Mouse (Mus musculus): ENCODE data around the gene Gpr19. TPM values are rescaled to one million over a fixed set of nuclear protein-coding genes. Genes with fewer than 3 reads are reported as not detected.
A peak's percentile ranks its signal among the peaks of the same experiment; 100 is the strongest.

Gene Gpr19
- polyA plus RNA-seq, 1 experiment from 2014 or later, result 11.1 TPM

DNA sequence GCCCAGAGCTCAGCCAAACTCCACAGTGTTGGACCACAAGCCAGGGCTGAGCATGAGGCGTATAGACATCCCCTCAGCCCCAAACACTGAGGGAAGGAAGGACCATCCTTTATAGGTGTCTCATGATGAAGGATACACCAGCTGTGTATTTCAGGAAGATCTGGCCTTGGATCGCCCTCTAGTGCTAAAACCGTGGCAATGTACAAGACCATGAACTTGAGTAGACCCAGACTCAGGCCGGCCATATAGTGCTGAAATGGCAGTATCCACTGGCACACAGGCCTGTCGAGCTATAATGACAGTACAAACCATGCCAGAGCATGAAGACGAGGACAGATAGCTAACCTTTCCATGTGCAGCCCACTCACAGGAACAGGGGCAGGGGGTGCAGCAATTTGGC lies 21.6 kb downstream of the Gpr19 start:
- no peaks in the 10 kb centered on the region for H3K36me3 ChIP-seq (ENCODE audit: insufficient read depth, low read length)
- H3K4me1 ChIP-seq (replicated peaks; ENCODE audit: insufficient read depth, low read length), result no peaks in the 10 kb centered on the region
- TF ChIP-seq CTCF (IDR thresholded peaks at IDR 0.05; ENCODE audit: low read depth), result peak; percentile 57
- H3K27me3 ChIP-seq (ENCODE audit: insufficient read depth, low read length), result no peaks in the 10 kb centered on the region
- ATAC-seq (replicated peaks; ENCODE audit: low FRiP score, low read depth) (peak; percentile 19; the same call in 1 of the 2 replicates), DNase-seq (ENCODE audit: low spot score) (peak; percentile 23)
- H3K4me3 ChIP-seq (replicated peaks; ENCODE audit: low read depth, low read length), result no peak overlapping the region
- no peak overlapping the region for H3K4me2 ChIP-seq (ENCODE audit: low read length)
- H3K9ac ChIP-seq (ENCODE audit: low read depth, low read length), result no peak overlapping the region
- 71% methylated on average over 6 of the region's 6 CpGs for WGBS
- no peak overlapping the region for H3K27ac ChIP-seq
- H3K9me3 ChIP-seq (replicated peaks; ENCODE audit: low read length), result no peaks in the 10 kb centered on the region

DNA sequence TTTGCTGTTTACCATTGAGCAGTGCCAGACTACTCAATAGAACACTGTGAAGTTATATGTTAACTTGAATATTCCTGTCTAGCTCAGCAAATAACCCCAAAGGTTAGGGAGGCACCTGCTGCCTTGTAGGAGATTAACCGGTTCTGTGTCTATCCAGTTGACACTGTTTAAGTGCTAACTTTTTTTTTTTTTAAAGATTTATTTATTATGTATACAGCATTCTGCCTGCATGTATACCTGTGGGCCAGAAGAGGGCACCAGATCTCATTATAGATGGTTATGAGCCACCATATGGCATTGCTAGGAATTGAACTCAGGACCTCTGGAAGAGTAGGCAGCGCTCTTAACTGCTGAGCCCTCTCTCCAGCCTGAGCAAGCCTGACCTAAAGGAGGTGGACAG lies 25.4 kb downstream of the Gpr19 start:
- peak; percentile 66 for TF ChIP-seq CTCF (IDR thresholded peaks at IDR 0.05; ENCODE audit: low read depth)
- peaks cover 8% of the 10 kb centered on the region; the same call in 1 of the 2 replicates for H3K36me3 ChIP-seq (ENCODE audit: insufficient read depth, low read length)

DNA sequence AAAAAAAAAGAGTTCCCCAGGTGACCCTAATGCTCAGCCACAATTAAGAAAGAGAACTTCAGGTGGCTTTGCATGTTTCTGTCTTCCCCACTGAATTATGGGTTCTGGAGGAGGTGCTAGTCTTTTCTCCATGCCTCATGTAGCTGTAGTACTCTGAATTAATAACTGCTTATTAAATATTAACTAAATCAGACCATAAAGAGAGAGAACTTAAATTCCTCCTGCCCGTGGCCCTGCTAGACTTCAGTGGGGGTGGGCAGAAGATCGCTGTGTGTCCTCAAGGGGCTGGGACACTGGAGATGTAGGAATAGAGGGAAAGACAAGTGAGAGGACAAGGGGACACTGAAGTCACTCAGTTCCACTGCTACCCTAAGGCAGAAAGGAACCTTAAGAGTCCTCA lies 26.1 kb downstream of the Gpr19 start:
- H3K9ac ChIP-seq (ENCODE audit: low read depth, low read length), result no peak overlapping the region
- DNase-seq (ENCODE audit: low spot score), result peak; percentile 33
- H3K4me3 ChIP-seq (replicated peaks; ENCODE audit: low read depth, low read length), result no peak overlapping the region
- peak overlapping the region; percentile 82 for H3K27ac ChIP-seq
- WGBS, result 53% methylated on average over 2 of the region's 2 CpGs
- peak; percentile 69 for ATAC-seq (replicated peaks; ENCODE audit: low FRiP score, low read depth)
- no peak overlapping the region for H3K4me2 ChIP-seq (ENCODE audit: low read length)
- H3K36me3 ChIP-seq (ENCODE audit: insufficient read depth, low read length), result peaks cover 8% of the 10 kb centered on the region; the same call in 1 of the 2 replicates
- no peaks in the 10 kb centered on the region for H3K4me1 ChIP-seq (replicated peaks; ENCODE audit: insufficient read depth, low read length)
- TF ChIP-seq CTCF (IDR thresholded peaks at IDR 0.05; ENCODE audit: low read depth), result no peak
- no peaks in the 10 kb centered on the region for H3K27me3 ChIP-seq (ENCODE audit: insufficient read depth, low read length)
- H3K9me3 ChIP-seq (replicated peaks; ENCODE audit: low read length), result no peaks in the 10 kb centered on the region

More for the DNA sequence above, 25.4 kb downstream of the Gpr19 start:
- WGBS, result 65% methylated on average over 2 of the region's 2 CpGs
- DNase-seq (ENCODE audit: low spot score) (peak; percentile 27), ATAC-seq (replicated peaks; ENCODE audit: low FRiP score, low read depth) (peak; percentile 86)
- Histone ChIP-seq H3K27me3 (ENCODE audit: insufficient read depth, low read length) (no peaks in the 10 kb centered on the region), H3K4me3 (replicated peaks; ENCODE audit: low read depth, low read length) (no peak overlapping the region), H3K9me3 (replicated peaks; ENCODE audit: low read length) (no peaks in the 10 kb centered on the region), H3K4me2 (ENCODE audit: low read length) (no peak overlapping the region), H3K4me1 (replicated peaks; ENCODE audit: insufficient read depth, low read length) (no peaks in the 10 kb centered on the region), H3K27ac (peak overlapping the region; percentile 82), H3K9ac (ENCODE audit: low read depth, low read length) (no peak overlapping the region)

DNA sequence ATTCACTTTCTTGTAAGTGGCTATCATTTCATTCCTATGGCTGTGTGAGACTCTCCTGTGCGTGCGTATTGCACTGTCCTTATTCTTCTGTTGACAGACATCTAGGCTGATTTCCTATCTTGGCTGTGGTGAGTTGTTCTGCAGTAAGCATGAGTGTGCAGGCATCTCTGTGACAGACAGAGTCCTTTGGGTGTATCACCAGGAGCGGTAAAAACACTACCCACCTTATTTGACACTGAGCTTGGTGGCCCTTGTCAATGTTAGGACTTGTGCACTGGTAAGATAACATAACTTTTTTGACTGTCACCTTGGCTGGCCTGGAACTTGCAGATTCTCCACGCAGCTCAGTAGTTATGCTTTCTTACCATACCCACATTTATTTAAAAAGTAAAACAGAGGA lies 27.5 kb downstream of the Gpr19 start:
- no peaks in the 10 kb centered on the region for H3K4me1 ChIP-seq (replicated peaks; ENCODE audit: insufficient read depth, low read length)
- ATAC-seq (replicated peaks; ENCODE audit: low FRiP score, low read depth), result no peak
- H3K27ac ChIP-seq, result no peak overlapping the region
- no peaks in the 10 kb centered on the region for H3K27me3 ChIP-seq (ENCODE audit: insufficient read depth, low read length)
- DNase-seq (ENCODE audit: low spot score), result no peak
- no peak overlapping the region for H3K4me2 ChIP-seq (ENCODE audit: low read length)
- TF ChIP-seq CTCF (IDR thresholded peaks at IDR 0.05; ENCODE audit: low read depth), result no peak
- H3K9ac ChIP-seq (ENCODE audit: low read depth, low read length), result no peak overlapping the region
- no peaks in the 10 kb centered on the region for H3K9me3 ChIP-seq (replicated peaks; ENCODE audit: low read length)
- no peak overlapping the region for H3K4me3 ChIP-seq (replicated peaks; ENCODE audit: low read depth, low read length)
- peaks cover 8% of the 10 kb centered on the region; the same call in 1 of the 2 replicates for H3K36me3 ChIP-seq (ENCODE audit: insufficient read depth, low read length)
- 94% methylated on average over 4 of the region's 4 CpGs for WGBS

DNA sequence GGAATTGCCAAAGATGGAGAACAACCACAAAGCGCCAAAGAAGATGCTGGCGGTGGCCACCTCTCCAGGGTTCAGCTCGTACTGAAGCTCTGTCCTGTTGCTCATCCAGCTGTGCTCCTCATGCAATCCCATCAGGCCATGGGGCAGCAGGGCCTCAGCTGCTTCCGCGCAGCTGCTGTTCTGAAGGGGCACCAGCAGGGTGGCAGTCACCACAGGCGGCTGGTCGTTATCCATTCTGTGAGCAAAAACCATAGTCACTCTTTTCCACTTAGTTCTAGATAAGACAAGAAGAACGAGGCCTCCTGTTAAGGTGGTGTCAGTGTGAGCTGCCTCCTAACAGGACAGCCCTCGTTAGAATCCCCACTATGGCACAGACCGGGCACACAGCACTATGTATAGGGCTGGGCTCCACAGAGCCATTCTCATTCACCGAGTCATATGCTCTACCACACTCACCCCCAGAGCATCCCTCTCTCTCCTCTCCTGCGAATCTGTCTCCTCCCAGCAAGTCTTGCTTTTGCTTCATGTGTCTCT lies 28.1 kb downstream of the Gpr19 start:
- no peaks in the 10 kb centered on the region for H3K4me1 ChIP-seq (replicated peaks; ENCODE audit: insufficient read depth, low read length)
- DNase-seq (ENCODE audit: low spot score), result no peak
- H3K27me3 ChIP-seq (ENCODE audit: insufficient read depth, low read length), result no peaks in the 10 kb centered on the region
- 92% methylated on average over 12 of the region's 12 CpGs for WGBS
- H3K9ac ChIP-seq (ENCODE audit: low read depth, low read length), result no peak overlapping the region
- no peak overlapping the region for H3K27ac ChIP-seq
- no peaks in the 10 kb centered on the region for H3K9me3 ChIP-seq (replicated peaks; ENCODE audit: low read length)
- peaks cover 8% of the 10 kb centered on the region; the same call in 1 of the 2 replicates for H3K36me3 ChIP-seq (ENCODE audit: insufficient read depth, low read length)
- no peak for TF ChIP-seq CTCF (IDR thresholded peaks at IDR 0.05; ENCODE audit: low read depth)
- ATAC-seq (replicated peaks; ENCODE audit: low FRiP score, low read depth), result no peak
- no peak overlapping the region for H3K4me2 ChIP-seq (ENCODE audit: low read length)
- no peak overlapping the region for H3K4me3 ChIP-seq (replicated peaks; ENCODE audit: low read depth, low read length)

DNA sequence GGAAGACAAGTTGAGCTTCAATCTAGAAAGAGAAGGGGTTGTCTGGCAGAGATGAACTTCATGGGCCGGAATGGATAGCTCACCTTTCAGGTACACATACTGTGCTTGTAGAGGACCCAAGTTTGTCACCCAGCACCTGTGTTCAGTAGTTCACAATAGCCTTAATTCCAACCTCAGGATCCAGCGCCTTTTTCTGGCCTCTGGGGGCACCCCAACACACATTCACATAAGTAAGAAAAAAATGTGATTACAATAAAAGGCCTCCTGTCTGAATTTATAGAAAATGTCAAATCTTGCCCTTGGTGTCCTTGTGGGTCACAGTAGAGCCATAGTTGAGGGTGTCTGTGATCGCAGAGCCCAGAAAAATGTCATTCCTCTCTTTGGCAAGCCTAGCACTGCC lies 31.1 kb downstream of the Gpr19 start:
- Histone ChIP-seq H3K4me3 (replicated peaks; ENCODE audit: low read depth, low read length) (no peak overlapping the region), H3K27ac (no peak overlapping the region), H3K9me3 (replicated peaks; ENCODE audit: low read length) (no peaks in the 10 kb centered on the region), H3K4me1 (replicated peaks; ENCODE audit: insufficient read depth, low read length) (no peaks in the 10 kb centered on the region), H3K9ac (ENCODE audit: low read depth, low read length) (no peak overlapping the region), H3K27me3 (ENCODE audit: insufficient read depth, low read length) (no peaks in the 10 kb centered on the region), H3K4me2 (ENCODE audit: low read length) (no peak overlapping the region), H3K36me3 (ENCODE audit: insufficient read depth, low read length) (peaks cover 8% of the 10 kb centered on the region; the same call in 1 of the 2 replicates)
- ATAC-seq (replicated peaks; ENCODE audit: low FRiP score, low read depth) (no peak), DNase-seq (ENCODE audit: low spot score) (no peak)
- no peak for TF ChIP-seq CTCF (IDR thresholded peaks at IDR 0.05; ENCODE audit: low read depth)
- WGBS, result 90% methylated on average over 3 of the region's 3 CpGs

DNA sequence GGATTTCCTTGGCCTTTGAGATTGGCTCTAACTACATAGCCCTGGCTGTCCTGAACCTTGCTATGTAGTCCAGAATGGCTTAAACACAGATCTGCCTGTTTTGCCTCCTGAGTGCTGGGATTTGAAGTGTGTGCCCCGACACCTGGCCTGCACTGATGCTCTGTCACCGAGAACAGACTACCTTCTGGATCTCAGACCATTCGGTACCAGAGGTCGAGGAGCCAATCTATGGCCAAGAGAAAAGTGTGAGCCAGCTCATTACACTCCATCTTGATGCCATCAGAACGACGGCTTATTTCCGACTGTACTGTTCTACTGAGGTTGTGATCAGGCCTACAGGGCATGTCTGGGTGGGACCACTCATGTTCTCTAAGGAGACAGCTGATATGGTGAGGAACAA lies 32.3 kb downstream of the Gpr19 start:
- WGBS, result 87% methylated on average over 7 of the region's 7 CpGs
- H3K36me3 ChIP-seq (ENCODE audit: insufficient read depth, low read length), result peaks cover 8% of the 10 kb centered on the region; the same call in 1 of the 2 replicates
- no peak for ATAC-seq (replicated peaks; ENCODE audit: low FRiP score, low read depth)
- no peak for TF ChIP-seq CTCF (IDR thresholded peaks at IDR 0.05; ENCODE audit: low read depth)
- H3K9me3 ChIP-seq (replicated peaks; ENCODE audit: low read length), result no peaks in the 10 kb centered on the region
- H3K27me3 ChIP-seq (ENCODE audit: insufficient read depth, low read length), result no peaks in the 10 kb centered on the region
- no peaks in the 10 kb centered on the region for H3K4me1 ChIP-seq (replicated peaks; ENCODE audit: insufficient read depth, low read length)
- H3K9ac ChIP-seq (ENCODE audit: low read depth, low read length), result no peak overlapping the region
- H3K27ac ChIP-seq, result no peak overlapping the region
- DNase-seq (ENCODE audit: low spot score), result no peak
- H3K4me2 ChIP-seq (ENCODE audit: low read length), result no peak overlapping the region
- no peak overlapping the region for H3K4me3 ChIP-seq (replicated peaks; ENCODE audit: low read depth, low read length)
